Mouse (Mus musculus): ENCODE measurements around the gene Wfdc21.

Gene Wfdc21

DNA sequence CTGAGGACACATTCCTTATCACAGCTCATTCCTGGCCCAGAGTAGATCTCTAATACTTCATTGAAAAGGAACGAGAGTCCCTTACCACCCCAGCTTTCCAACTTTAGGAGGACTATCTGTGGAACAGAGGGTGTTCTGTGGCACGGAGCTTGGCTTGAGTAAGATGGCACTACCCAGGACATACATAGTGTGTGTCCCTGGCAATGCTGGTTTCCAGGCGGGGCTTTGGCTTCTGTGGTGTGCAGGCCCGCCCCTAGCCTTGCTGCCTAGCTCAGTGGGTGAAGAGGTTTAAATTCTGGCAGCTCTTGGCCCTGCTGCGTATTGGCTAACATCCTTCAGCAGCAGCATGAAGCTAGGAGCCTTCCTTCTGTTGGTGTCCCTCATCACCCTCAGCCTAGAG lies at the start of gene Wfdc21:
Gene Wfdc21 (plus strand): TSS at position 260 of the 400 bp plus-strand sequence.
- no peak for DNase-seq (ENCODE audit: low read depth, low spot score)

DNA sequence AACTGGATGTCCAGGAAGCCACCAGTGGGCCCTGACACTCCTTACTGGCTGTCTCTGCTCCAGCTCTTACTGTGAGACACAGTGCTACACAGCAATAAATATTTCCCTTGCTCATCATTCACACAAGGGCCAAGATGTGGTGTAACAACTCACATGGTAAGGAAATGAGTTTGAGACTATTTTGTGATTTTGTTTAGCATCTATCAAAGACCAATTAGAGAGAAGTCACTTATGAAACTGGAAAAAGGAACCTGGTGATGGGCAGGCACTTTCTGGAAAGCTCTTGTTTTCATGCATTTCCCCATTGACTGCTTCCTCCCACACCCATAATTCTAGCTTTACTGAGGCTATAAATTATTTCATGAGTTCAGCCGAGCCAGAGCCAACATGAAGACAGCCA lies 43.0 kb upstream of the Wfdc21 start, which contains the start of gene Wfdc17:
Gene Wfdc17 (plus strand): TSS at position 287 of the 400 bp plus-strand sequence.
- no peak for DNase-seq (ENCODE audit: low read depth, low spot score)

DNA sequence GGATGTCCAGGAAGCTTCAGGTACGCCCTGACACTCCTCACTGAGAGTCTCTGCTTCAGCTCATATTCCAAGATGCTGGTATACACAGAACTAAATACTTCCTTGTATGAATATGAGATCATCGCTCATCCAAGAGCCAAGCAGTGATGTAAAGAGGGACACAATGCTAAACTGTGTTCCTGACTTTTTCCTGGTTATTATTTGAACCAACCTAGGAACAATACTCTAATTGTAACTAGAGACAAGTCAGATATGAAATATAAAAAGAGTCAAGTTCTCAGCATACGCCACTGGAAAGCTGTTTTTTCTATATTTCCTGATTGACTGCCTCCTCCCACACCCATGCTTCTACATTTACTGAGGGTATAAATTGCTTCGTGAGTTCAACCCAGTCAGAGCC lies 38.0 kb upstream of the Wfdc21 start, which contains the start of gene Wfdc18:
Gene Wfdc18 (plus strand): TSS at position 301 of the 400 bp plus-strand sequence.
- no peak for DNase-seq (ENCODE audit: low read depth, low spot score)

DNA sequence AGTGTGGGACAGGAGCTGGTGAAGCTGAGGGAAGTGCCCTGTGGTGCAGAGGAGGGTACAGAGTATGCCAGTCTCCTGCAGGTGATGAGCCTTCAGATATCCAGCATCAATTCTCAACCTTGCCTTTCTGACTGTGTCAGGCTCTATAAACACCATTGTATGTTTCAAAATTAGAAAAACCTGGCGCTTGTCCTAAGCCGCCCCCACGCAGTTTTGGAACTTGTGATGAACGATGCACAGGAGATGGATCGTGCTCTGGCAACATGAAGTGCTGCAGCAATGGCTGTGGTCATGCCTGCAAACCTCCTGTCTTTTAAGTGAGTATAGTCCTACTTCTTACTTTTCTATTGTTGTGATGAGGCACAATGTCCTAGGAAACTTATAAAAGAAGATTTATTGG lies 37.1 kb upstream of the Wfdc21 start:
- DNase-seq (ENCODE audit: low read depth, low spot score) = no peak

DNA sequence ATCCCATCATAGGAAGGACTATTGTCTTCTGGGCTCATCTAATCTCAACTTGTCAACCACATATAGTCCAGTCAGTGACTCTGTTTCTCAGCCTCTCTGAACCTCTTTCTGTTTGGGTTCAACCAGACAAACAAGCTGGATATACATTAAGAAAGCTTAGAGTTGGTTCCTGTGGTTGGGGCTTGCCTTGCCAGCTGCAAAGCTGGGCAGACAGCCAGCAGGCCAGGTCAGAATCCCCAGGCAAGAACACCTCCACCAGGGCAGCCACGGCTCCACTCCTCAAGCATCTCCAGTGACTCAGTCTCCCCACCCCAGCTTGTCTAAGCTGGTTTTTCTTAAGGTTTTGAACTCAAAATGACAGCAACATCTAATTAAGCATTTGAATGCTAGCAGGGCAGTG lies 34.1 kb upstream of the Wfdc21 start:
- DNase-seq (ENCODE audit: low read depth, low spot score) = no peak

DNA sequence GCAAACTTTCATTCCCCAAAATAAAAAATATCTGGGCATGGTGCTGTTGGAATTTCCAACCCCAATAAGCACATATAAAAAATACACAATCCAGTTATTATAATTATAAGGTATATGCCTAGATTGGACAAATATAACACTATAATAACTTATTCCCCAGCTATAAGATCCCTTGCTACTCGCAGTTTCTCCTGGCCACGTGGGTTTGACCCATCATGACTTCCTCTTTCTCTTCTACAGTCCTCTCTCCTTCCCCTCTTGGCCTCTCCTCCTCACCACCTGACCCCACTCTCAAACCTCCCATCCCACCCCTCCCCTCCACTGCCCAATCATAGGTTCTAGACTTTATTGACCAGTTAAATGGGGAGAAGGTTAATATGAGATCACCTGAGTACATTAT lies 32.8 kb upstream of the Wfdc21 start:
- DNase-seq (ENCODE audit: low read depth, low spot score) = no peak

DNA sequence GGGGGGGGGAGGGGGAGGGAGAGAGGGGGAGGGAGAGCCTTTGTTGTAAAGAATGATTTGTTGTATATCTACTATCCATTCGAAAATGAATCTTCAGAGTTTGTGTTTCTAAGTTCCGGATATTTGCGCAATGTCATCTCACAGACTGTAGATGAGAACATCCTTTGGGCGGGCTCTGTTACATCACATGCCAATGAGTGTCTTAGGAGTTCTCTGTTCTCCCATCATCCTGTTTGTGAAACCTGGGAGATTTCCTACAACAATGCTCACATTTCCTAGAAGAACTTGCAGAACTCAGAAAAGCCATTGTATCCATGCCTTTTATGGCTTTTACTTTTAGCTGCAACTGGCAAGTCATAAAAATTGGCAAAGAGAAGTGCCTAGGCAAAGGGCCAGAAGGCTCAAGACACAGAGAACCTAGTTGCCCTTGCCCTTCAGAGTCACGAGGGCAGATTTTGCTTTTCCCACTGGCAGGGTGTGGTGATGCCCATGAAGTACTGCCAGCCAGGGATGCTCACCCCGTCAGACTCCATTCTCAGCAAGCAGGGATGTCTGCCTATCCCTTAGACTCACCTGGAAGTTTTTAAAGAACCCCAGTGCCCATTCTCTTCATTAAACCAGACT lies 29.6 kb upstream of the Wfdc21 start:
- DNase-seq (ENCODE audit: low read depth, low spot score) = no peak

DNA sequence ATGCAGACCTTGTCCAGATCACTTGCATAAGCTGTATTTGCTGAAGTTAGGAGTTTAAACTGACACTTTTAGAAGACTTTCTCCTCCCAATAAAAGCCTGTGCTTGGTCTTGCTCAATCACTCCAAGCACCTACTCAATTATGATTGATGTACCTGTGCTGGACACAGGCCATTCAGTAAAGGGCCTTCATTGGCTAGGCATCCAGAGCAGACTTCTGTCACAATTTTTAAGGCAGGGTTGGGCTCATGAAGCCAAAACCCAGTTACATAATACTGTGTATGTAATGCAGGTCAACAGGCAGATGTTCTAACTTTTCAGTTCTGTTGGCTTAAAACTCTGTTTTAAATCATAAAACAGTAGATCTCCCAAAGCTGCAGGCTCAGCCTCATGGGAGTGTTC lies 26.0 kb upstream of the Wfdc21 start:
- DNase-seq (ENCODE audit: low read depth, low spot score) = no peak

DNA sequence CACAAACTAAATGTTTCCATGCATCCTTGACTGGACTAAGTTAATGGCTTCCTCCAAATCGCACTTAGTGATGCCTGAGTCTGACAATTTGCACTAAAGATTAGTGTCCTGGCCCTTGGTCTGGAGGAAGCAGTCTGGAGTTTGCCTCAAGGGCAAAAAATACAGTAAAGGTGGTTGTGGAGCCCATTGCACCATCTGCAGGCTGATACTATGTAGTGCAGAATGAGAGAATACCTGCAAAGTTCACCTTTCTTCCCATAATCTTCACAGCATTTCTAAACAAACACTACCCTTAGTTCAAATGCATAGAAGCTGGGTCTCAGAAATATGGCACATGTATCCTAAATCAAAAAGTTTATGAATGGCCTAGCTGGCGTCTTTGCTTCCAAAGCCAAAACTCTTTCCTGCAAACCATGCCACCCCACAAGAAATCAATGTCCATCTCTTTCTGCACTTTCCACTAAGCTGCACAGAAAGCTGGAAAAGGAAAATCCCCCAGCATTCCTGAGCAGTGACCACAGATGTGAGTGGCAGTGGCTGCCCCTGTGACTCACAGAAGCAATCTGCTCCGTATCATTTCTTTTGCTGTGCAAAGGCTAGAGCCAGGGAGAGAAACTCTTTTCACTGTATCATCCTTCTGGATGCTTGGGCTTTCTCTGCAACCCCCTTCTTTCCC lies 17.8 kb upstream of the Wfdc21 start:
- DNase-seq (ENCODE audit: low read depth, low spot score) = no peak

DNA sequence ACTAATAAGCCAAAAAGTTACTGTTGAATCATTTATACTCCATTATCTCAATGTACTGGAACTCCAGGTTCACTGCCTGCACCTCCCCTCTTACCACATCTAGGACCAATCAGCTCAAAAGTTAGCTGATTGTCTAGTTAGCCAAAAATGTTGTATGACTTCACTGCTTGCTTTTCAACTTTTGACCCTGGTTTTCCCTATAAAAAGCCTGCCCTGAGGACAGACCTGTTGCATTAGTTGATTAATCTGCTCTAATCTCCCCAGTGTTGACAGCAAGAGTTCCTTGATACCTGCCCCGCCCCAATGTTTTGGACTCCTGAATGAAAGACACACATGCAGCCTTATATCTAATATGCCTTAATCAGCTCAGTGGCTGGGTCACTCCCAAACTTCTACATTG lies 15.6 kb upstream of the Wfdc21 start:
- DNase-seq (ENCODE audit: low read depth, low spot score) = no peak

DNA sequence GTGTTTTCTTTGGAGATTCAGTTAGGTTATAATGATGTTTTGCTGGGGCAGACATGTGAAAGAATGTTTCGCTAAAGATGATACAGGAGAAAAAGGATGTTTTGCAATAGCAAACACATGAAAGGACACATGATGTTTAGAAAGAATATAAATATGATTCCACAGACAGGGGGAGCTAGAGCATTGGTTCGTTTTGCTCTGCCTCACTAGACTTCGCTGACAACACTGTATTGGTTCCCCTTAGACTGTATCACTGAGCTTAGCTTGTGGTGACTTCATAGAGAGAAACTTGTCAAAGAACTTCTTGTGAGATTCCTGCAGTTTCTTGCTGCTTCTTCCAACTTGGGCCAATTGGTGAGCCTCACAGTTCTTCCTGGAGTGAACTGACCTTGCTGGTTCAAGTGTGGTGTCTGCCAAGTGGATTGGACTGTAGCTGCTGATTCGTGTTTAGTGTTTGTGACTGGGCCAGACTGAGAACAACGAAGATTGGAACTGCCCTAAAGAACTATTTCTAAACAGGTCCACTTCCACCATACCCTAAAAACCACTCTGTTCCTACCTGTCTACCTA lies 13.6 kb upstream of the Wfdc21 start:
- no peak for DNase-seq (ENCODE audit: low read depth, low spot score)

DNA sequence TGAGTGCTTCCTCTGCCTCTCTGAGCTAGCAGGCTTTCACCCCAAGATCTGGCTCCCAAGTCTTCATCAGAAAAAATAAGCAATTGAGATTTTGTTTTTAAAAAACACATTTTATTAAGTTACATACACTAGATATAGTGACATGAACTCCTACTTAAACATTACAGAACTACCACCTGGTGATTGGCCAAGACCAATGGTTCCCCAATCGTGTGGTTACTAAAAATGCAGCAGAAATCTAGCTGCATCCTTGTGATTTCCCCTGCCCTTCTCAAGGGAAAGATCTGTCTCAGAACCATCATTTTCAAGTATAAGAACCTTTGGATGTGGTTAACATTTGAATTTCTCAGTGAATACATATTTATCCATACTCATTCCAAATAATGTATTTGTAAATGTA lies 12.5 kb upstream of the Wfdc21 start:
- no peak for DNase-seq (ENCODE audit: low read depth, low spot score)

DNA sequence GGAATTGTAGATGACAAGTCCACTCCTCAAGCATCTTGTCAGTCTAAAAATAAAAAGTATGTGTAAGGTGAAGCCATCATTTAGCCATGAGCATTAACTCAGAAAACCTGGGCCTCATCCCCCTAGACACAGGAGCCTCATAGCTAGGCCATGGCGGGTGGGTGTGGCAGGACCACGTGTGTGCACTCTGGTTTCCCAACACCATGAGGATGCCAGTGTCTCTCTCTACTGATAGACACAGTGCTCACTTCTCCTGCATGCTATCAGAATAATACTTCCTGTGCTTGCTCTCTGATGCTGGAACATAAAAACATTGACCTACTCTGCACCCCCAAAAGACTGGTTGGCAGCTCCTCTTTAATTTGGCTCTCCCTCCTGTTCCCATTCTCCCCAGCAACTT lies 10.9 kb upstream of the Wfdc21 start:
- DNase-seq (ENCODE audit: low read depth, low spot score) = no peak

DNA sequence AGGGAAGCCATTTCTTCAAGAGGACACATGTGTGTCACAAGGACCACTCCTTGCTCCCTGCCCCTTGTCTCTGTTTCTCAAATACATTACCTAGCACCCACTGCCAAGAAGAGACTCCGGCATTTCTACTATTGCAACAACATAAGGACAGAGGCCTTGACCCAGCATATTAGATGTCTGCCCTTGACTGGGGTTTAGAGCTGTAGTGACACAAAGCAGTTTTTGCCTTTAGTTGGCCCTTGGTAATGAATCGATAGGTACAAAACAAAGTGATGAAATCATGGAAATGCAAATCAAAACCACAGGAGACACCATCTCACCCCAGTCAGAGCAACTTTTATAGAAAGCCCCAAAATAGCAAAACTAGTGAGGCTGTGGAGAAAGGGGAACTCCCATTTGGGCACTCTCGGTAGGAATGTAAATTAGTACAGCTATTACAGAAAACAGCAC lies 9.6 kb upstream of the Wfdc21 start:
- DNase-seq (ENCODE audit: low read depth, low spot score) = no peak

DNA sequence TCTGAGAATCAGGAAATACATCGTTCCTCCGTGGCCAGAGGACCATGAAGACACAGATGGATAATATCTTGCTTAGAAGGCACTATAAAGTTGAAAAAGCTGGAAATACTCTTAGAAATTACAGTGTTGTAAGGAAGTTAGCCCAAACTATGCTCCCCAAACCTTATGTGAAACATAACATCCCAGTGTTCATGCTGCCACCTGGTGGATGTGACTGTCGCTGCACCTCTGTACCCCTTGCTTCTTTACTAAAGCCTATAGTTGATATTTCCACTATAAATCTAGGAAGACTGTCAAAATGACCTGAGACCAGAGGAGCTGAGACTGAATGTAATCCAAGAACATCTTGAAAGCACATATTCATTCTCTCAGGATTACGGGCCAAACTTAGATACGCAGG lies 7.5 kb upstream of the Wfdc21 start:
- peak; percentile 73 for DNase-seq (ENCODE audit: low read depth, low spot score)

DNA sequence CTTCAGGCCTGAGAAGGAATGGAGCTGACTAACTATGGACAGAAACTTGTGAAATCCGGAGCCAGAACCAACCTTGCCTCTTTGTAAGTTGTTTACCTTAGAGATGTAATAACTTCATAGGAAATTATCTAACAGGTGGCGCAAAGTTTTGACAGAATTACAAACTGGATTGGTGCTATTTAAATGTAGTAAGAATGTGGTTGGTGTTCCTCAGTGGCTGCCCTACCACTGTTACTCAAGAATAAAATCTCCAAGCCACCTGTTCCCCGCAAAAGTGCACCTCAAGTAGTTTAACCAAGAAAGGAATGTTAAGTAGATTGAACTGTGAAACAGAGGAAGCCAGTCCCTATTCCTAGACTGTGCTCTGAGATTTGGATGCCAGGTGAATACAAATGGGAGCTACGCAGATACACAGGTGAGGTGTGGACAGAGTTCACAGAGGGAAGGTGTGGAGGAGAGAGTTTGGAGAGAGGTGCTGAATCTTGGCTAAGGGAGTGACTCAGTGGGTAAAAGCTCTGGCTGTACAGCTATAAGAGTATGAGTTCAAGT lies 6.2 kb upstream of the Wfdc21 start:
- no peak for DNase-seq (ENCODE audit: low read depth, low spot score)

DNA sequence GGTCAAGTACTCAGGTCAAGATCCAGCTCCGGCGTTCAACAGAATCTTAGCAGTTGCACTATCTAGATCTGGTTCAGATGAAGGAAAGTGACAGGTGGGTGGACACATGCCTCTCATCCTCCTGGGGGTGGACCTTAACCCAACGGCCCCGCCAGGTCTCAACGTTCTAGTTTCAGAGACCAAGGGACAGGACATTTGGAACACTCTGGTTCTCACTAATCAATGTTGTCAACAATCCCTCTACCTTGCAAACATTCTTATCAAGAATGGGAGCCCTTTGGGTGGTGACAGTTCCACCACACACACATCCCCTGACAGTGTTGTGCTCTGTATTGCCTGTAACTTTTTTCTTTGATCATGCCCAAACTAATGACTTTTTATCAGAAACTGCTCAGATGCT lies 4.9 kb upstream of the Wfdc21 start:
- no peak for DNase-seq (ENCODE audit: low read depth, low spot score)

DNA sequence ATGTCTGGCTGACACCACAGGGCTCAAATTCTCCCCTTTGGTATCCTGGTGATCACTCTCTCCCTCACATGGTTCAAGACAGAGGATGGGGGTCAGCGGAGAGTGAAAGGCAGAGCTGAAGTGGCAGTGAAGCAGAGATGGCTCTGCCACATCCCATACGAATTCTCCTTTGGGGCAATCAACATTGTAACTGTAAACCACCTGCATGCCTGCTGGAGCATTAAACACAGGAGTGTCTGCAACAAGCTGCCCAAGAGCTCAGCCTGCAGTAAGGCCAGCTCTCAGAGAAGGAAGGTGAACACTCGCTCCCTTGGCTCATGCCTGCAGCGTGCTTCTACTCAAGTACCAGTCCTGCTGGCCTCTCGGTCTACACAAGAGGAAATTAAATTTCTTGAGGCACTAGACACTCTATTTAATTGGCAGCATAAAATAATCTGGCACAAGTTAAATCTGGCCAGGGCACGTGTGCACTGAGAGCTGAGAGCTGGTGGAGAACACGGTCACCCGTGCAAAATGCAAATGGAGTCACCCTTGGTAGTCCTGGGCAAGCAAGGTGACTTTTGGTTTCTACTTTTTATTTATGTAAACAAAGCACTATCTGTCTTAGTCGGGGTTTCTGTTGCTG lies 3.9 kb upstream of the Wfdc21 start:
- DNase-seq (ENCODE audit: low read depth, low spot score) = no peak

DNA sequence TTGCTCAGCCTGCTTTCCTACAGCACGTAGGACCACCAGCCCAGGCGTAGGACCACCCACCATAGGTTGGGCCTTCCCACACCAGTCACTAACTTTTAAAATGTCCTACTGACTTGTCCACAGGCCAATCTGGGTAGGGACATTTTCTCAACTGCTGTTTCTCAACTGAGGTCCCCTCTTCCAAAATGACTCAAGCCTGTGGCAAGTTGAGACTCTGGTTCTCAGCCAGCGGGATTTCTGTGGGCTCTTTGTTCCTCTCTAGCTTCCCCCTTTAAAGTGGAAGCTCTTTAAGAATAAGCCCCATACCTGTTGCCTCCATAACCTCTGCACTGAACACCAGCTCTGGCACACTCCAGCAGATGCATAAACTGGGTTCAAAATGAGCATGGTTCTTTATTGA lies 3.2 kb upstream of the Wfdc21 start:
- no peak for DNase-seq (ENCODE audit: low read depth, low spot score)

DNA sequence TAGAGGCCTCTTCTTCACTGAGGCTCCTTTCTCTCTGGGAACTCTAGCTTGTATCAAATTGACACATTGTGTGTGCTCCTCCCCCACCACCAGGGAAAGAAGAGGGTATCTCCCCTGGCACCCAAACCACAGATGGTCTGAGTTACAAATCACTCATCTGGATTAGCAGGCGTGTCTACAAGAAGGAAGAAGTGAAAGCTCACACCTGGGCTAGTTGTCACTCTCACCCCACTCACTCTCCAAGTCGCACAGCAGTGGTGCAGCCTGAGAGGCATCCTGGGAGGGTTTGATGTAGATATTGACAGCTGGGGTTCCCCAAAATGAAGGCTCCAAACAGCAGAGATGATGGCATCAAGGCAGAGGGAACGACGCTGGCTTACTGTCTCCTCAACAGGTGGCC lies 588 bp upstream of the Wfdc21 start:
- DNase-seq (ENCODE audit: low read depth, low spot score) = no peak

DNA sequence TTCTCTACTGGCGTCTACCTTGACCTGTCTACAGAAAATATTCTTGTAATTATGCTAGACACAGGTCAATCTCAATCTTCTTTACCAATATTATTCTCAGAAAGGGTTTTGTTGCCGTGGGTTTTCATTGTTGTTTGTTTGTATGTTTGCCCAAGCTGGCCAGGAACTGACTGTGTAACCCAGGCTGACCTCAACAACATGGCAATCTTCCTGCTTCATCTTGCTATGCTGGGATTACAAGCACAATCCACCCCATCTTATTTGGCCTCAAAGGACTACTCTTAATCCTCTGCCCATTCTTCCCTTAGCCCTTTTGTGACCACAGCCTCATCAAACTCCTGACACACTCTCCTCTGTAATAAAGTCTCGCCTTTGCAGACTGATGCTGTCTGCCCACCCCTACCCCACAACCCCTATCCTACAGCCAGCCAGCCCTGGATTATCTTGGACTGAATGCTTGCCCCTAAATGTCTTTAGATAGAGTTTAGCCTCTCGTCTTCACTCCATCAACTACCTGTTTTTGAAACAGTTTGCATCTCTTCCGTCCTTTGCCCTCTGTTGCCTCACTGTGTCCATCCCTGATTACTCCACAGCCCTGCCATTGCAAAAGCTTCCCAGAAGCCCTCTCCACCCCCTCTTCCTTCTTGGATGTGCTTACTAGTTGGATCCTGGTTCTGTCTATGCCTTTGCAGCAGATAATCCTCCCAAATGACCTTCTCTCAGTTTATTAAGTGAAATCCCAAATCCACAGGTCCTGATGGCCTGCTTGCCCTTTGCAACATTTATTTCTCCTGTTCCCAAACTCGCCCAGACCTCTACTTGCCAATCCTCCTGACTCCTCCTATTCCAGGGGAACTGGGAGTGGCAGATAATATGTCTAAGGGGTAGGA lies 881 bp downstream of the Wfdc21 start:
- no peak for DNase-seq (ENCODE audit: low read depth, low spot score)

Measured in mesoderm, embryonic 11.5 days (tissue).